In genomic region chr11:95455331-95455730, GRCm38 (mm10) we compare ENCODE assay signal across 18 mouse cellular contexts. TPM values are rescaled to one million over a fixed set of nuclear protein-coding genes. Genes with fewer than 3 reads are reported as not detected.
"Had no signal": no experiment of that assay in that cellular context is flagged by ENCODE, and none has a peak within 500 bp of the region (broad histone marks: within the 10 kb centered on the region; RNA-seq: fewer than 3 reads in every experiment).

No protein-coding gene starts in this region.

- H3K9ac ChIP-seq: limb, embryonic 15.5 days; liver, embryonic 15.5 days; lung, embryonic 15.5 days had no signal

- H3K4me1 ChIP-seq: limb, embryonic 15.5 days; lung, embryonic 15.5 days had no signal

- H3K27ac ChIP-seq: kidney, postnatal 0 days; layer of hippocampus, adult 2 months; limb, embryonic 15.5 days; liver, embryonic 15.5 days; lung, embryonic 15.5 days; macrophage; stomach, postnatal 0 days had no signal

- H3K27me3 ChIP-seq: limb, embryonic 15.5 days; liver, embryonic 15.5 days; lung, embryonic 15.5 days had no signal

- H3K4me2 ChIP-seq: limb, embryonic 15.5 days; liver, embryonic 11.5 days; liver, embryonic 15.5 days; lung, embryonic 15.5 days; midbrain, embryonic 11.5 days had no signal

- H3K4me3 ChIP-seq: layer of hippocampus, adult 2 months; limb, embryonic 15.5 days; liver, embryonic 15.5 days; lung, embryonic 15.5 days had no signal

- DNase-seq: kidney, adult 2 months; kidney, postnatal 25 days; layer of hippocampus, adult 9-11 months; lung, adult 18-20 months; midbrain, embryonic 14.5 days; thymus, adult 2 months; thymus, postnatal 14 days; thymus, postnatal 4 days had no signal

- H3K9me3 ChIP-seq: limb, embryonic 15.5 days; liver, embryonic 15.5 days; lung, embryonic 15.5 days had no signal

- ATAC-seq: intestine, postnatal 0 days had no signal

- H3K36me3 ChIP-seq: lung, embryonic 15.5 days had no signal

RNA-seq across cellular contexts. Expression of gene Nxph3, which starts 59.0 kb away (rescaled TPM):
- polyA plus RNA-seq: macrophage had no signal
